Mouse (Mus musculus) left cerebral cortex, adult 11 months (tissue): ENCODE data around the gene Emp2.
A peak's percentile ranks its signal among the peaks of the same experiment; 100 is the strongest.
"Not testable (repeated sequence)": the region's sequence is repeated elsewhere in the genome, so short reads cannot be mapped to it uniquely, and the experiment has no call there.

Experiments
- DNase-seq: peaks from one replicate; pipeline ENCODE4 v3.0.0; 2022; ENCODE audit warnings: low spot score

Emp2 gene

DNA sequence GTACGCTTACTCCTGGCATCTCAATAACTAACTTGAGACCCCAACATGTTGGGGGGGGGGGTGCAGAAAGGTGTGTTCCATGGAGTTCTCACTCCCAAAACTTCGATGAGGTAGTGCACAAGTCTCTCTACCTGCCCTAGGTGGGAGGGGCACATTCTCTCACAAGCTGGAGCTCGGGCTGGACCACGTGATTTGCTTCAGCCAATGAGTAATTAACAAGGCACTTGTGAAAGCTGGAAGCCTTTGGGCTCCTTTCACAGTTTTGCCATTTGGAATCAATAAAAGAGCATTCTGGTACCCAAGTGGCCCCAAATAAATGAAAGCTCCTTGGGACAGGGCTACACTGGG lies 3.4 kb upstream of the Emp2 start:
- DNase-seq: no peak

GRCm38 (mm10) chr16:10316493-10317196 lies 2.9 kb upstream of the Emp2 start:
- DNase-seq: no peak

DNA sequence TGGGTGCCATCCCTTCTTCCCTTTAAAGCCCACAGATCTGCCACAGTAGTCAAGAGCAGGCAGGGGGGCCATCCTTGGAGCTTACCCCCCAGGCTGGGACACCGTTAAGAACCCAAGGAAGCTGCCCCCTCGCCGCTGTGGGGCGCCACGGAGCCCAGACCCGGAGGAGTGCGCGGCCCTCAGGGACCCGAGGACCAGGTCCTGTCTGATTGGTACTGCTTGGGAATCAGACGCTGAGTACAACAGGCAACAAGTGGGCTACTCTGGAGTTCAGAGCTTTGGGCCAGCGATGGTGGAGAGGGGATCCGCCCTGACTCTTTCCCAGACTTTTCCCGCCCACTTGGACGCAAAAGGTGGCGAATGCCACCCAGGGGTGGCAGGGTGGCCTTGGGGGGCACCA lies 542 bp downstream of the Emp2 start:
- DNase-seq: no peak

DNA sequence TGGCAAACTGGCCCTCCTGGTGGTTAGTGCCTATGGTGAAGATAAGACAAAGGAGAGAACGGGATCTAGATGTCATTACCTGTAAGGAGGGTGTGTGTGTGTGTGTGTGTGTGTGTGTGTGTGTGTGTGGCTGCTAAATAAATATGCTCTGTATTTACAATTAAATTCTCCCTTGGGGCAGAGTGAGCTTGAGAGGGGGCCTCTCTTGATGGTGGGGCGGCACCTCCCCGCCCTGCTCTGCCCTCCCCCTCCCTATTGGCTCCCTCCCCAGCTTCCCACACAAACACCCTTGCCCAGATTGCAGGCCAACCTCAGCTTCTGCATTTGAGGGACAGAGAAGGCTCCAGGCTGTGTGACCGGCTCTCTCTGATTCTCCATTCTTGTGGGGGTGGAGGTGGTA lies 1.8 kb downstream of the Emp2 start:
- no peak for DNase-seq

DNA sequence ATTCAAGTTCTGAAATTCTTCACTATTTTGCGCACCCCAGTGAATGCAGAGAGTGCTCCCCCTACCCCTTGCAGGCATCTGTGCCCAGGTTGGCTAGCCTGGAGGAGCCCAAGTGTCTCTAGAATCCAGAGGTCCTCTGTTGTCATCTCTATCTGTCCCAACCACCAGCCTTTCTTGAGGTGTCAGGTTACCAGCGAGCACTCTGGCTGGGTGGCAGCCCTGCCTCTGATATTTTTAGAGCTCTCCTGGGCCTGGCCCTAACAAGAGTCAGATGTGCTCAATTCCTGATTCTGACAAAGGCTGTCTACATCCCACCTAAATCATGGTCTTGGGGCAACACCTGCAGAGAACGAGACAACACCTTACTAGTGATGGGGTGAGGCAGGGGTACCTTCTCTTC lies 2.7 kb downstream of the Emp2 start:
- DNase-seq: no peak

DNA sequence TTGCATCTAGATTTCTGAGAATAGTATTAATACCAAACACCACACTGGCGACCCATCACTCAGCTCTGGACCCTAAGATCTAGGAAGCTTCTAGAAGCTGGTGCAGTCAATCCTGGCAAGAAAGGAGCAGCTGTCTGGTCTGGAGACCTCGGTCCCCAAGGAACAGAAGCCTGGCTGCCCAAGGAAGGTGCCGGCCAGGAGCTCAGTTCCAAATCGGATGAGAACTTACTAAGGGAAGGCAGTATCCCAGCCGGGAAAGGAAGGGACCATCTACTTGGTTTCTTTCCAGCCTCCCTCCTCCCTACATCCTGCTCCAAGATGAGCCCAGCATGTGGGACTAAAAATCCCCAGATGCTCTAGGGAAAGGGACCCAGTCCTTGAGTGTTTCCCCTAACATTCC lies 3.3 kb downstream of the Emp2 start:
- DNase-seq: no peak

DNA sequence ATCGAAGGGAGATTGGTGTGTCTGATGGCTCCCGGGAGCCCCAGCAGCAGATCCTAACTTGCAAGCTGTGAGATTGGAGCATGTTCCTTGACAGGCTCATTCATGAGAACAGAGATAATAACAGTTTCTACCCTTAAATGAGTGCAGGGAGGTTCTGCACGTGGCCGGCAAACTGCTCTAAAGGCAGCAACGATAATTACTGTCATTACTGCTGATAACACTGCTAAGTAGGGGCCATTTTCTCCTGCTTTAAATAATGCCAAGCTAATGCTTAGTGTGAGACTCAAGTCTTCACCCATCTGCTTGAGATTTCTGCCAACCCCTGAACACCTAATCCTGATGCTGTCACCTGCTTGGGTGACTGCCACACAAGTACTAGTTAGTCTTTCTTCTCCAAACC lies 6.4 kb downstream of the Emp2 start:
- DNase-seq: no peak

- DNase-seq: no peak
These were observed 7.7 kb downstream of the Emp2 start for GRCm38 (mm10) chr16:10306101-10306500.

GRCm38 (mm10) chr16:10301337-10301736 lies 12.4 kb downstream of the Emp2 start:
- no peak for DNase-seq

- no peak for DNase-seq
These were observed 13.3 kb downstream of the Emp2 start for GRCm38 (mm10) chr16:10300231-10301186.

GRCm38 (mm10) chr16:10299637-10300036 lies 14.1 kb downstream of the Emp2 start:
- no peak for DNase-seq

DNA sequence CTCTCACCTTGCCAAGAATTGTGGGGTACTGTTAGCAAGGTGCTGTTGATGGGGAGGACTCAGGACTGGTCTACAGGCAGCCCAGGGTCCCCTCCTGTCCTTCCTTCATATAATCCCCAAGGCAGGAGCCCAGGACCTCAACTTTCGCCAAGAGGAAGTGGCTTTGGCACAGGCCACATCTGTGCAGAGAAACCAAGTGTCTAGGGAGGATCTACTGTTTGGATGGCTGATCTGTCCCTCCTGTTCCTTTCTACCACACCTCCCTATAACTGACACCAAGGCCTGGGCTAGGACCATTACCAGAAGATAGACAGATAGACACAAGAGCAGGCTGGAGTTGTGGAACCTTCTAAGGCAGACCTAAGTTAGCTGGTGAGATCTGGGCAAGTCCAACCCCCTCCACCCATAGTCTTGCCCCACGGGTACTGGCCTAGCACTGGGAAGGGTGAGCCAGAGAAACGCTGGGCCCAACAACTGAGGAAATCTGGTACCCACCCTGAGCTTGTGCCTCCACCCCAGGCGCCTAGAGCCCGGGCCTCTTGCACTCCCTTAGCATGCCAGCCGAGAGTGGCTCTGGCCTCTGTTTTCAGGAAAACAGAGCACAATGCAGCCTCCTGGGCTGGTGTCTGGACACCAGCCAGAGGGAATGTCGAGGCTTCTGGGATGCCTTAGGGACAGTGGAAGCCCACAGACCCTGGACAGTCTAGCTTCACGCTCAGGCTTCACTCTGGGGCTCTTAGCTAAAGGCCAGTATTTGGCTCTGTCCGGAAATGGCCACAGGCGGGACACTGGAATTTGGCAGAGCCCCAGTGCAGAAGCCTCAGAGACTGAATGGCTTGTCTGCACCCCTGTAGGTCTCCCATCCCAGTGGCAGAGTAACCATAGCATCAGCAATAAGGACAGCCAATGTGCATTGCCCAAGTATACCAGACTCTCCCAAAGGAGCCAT lies 15.8 kb downstream of the Emp2 start:
- DNase-seq: no peak

- DNase-seq: no peak
These were observed 25.7 kb downstream of the Emp2 start for GRCm38 (mm10) chr16:10288115-10288514.

DNA sequence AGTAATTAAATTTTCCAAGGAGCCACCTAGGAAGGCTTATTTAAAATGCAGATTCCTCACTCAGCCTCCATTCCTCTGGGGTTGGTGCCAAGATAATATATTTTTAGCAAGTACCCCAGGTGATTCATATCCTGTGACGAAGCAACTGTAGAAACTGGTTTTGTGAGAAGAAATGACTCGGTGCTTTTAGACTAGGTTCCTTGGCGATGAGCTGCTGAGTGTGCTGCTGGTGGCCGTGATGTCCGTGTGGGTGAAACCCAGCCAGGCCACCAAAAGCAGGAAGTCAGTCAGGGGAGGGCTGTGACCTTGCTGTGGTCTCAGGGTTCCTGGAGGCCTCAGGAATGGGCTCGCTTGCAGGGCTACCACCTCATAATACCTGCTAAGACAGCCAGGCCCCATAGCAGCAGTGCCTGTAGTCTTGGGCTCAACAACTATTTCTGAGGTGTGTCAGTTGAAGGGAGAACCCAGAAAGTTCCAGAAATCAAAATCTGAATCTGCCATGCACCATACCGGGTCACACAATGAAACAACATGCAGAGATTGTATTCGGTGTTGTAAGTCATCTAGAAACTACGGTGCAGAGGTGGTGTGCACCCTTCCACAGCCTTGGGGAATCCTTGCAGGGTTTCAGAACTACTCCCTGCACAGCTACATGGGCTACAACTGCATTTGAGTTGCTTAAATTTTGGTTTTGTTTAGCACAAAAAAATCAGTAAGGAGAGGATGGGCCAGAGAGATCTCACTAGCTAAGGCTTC lies 27.1 kb downstream of the Emp2 start:
- DNase-seq: peak; percentile 29

- no peak for DNase-seq
These were observed 31.9 kb downstream of the Emp2 start for GRCm38 (mm10) chr16:10281890-10282289.

DNA sequence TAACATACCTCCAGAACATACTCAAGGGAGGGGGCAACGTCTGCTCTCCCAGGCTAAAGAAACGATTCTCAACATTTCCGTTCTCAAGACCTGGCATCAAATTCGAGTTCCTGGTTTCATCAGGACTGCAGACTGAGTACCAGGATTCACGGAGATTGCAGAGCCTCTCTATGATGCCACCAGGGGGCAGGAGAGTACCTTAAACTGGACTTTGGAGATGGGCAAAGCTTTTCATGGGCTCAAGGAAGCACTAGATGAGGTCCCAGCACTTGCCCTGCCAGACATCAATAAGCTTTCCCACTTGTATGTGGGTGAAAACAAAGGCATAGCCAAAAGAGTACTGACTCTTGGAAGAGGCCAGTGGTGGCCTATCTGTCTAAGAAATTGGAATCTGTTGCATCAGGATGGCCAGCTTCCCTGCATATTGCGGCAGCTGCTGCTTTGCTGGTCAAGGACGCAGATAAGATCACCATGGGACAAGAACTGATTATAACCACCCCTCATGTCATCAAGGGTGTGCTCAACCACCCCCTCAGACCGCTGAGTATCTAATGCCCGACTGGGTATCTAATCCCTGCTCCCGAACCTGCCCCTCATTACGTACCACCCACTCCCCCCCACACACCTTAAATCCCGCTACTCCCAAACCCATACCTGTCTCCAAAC lies 33.3 kb downstream of the Emp2 start:
- DNase-seq: peak; percentile 74

DNA sequence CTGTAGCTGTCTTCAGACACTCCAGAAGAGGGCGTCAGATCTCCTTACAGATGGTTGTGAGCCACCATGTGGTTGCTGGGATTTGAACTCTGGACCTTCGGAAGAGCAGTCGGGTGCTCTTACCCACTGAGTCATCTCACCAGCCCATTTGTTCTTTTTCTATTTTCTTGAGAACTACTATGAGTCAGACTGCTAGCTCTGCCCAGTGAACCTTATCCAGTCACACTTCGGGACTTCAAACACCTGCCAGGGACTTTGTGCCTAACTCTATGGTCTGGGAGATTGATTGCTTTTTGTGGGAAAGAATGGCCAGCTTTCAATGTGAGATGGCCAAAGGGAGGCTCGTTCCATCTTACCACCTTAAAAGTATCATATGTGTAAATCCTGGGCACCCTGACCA lies 37.0 kb downstream of the Emp2 start:
- not testable (repeated sequence) for DNase-seq

- DNase-seq: no peak
These were observed 39.3 kb downstream of the Emp2 start for GRCm38 (mm10) chr16:10274465-10274864.

- no peak for DNase-seq
These were observed 41.5 kb downstream of the Emp2 start for GRCm38 (mm10) chr16:10272256-10272655.

GRCm38 (mm10) chr16:10253993-10254392 lies 59.8 kb downstream of the Emp2 start:
- no peak for DNase-seq

DNA sequence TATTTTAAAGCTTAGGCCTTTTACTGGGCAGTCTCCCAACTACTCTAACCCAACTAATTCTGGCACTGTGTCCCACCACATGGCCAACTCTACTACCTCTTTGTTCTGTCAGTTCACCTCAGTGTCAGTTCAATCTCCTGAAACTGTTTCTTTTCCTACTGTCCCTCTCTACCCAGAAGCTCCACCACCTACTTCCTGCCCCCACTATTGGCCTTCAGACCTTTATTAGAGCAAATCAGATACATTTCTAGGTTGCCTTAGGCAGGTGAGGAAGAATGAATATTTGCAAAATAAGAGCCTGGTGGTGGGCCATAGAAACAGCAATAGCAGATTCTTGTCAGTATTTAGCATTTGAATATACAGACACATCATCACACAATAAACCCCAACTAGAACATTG lies 77.2 kb downstream of the Emp2 start:
- DNase-seq: no peak
